Mouse (Mus musculus) MEL (cell line): ENCODE data around the gene Dgke. TPM values are rescaled to one million over a fixed set of nuclear protein-coding genes. Genes with fewer than 3 reads are reported as not detected.
A peak's percentile ranks its signal among the peaks of the same experiment; 100 is the strongest.

ENCODE experiments used
- DNase-seq: peaks from one replicate; pipeline ENCODE4 v3.0.0; 2011; ENCODE audit warnings: low read depth, low spot score
- H3K27ac ChIP-seq: 2 replicates; pipeline ENCODE4 v1.5.1; 2012; ENCODE audit warnings: low read depth, mild to moderate bottlenecking, control low read depth, low read length, moderate library complexity; ENCODE audit not compliant: control insufficient read depth
- H3K27me3 ChIP-seq, 2 experiments: fragments of 150-350 bp in 1 of 2; sonication (generic) in 1 of 2; 2 replicates each; pipeline ENCODE4 v1.6.1; 2012; ENCODE audit warnings: low read length in 2 of 2, mild to moderate bottlenecking in 2 of 2, improper control_type of control experiment in 1 of 2, moderate library complexity in 1 of 2; ENCODE audit not compliant: insufficient read depth in 2 of 2, control insufficient read depth in 1 of 2
- H3K36me3 ChIP-seq, 2 experiments: 2 replicates each; pipeline ENCODE4 v1.6.1; 2012 to 2014; ENCODE audit warnings: low read length in 2 of 2, improper control_type of control experiment in 1 of 2, inconsistent platforms in 1 of 2, mild to moderate bottlenecking in 1 of 2; ENCODE audit not compliant: insufficient read depth in 2 of 2, control insufficient read depth in 1 of 2
- H3K4me1 ChIP-seq, 2 experiments: fragments of 150-350 bp in 1 of 2; sonication (generic) in 1 of 2; 2 replicates each; pipeline ENCODE4 v1.6.1; 2012; ENCODE audit warnings: low read length in 2 of 2, improper control_type of control experiment in 1 of 2, mild to moderate bottlenecking in 1 of 2; ENCODE audit not compliant: insufficient read depth in 2 of 2, control insufficient read depth in 1 of 2
- H3K4me3 ChIP-seq, 2 experiments: fragments of 150-350 bp in 1 of 2; sonication (generic) in 1 of 2; 2 replicates each; pipeline ENCODE4 v1.5.1; 2012; ENCODE audit warnings: low read depth in 2 of 2, low read length in 2 of 2, mild to moderate bottlenecking in 2 of 2, moderate library complexity in 2 of 2, control low read depth in 1 of 2, improper control_type of control experiment in 1 of 2; ENCODE audit not compliant: control insufficient read depth in 1 of 2, insufficient read depth in 1 of 2
- H3K79me2 ChIP-seq: 2 replicates; pipeline ENCODE4 v1.6.1; 2012; ENCODE audit warnings: mild to moderate bottlenecking, low read length, moderate library complexity; ENCODE audit not compliant: control insufficient read depth, poor library complexity, insufficient read depth
- H3K9ac ChIP-seq: 2 replicates; pipeline ENCODE4 v1.6.1; 2012; ENCODE audit warnings: low read depth, mild to moderate bottlenecking, control low read depth, low read length, moderate library complexity; ENCODE audit not compliant: control insufficient read depth, poor library complexity, severe bottlenecking
- H3K9me3 ChIP-seq: fragments of 150-350 bp; sonication (generic); replicated peaks from 2 replicates; pipeline ENCODE4 v1.6.1; 2012; ENCODE audit warnings: mild to moderate bottlenecking, low read length, improper control_type of control experiment, moderate library complexity; ENCODE audit not compliant: insufficient read depth
- CTCF ChIP-seq, 3 experiments: IDR thresholded peaks in 2 of 3; conservative IDR thresholded peaks in 1 of 3; 2 replicates each; pipeline ENCODE4 v1.5.1; 2011 to 2012; ENCODE audit warnings: low read length in 3 of 3, low read depth in 2 of 3, mild to moderate bottlenecking in 2 of 3, improper control_type of control experiment in 1 of 3, inconsistent platforms in 1 of 3, mixed read lengths in 1 of 3, moderate library complexity in 1 of 3; ENCODE audit not compliant: control insufficient read depth in 1 of 3, insufficient read depth in 1 of 3, poor library complexity in 1 of 3, severe bottlenecking in 1 of 3
- EP300 ChIP-seq, 2 experiments: IDR thresholded peaks; 2 replicates each; pipeline ENCODE4 v1.6.1; 2011; ENCODE audit warnings: improper control_type of control experiment in 2 of 2, low read length in 2 of 2, low read depth in 1 of 2, mild to moderate bottlenecking in 1 of 2
- GABPA ChIP-seq: IDR thresholded peaks from 2 replicates; pipeline ENCODE4 v1.6.1; 2012; ENCODE audit warnings: low read depth, mild to moderate bottlenecking, inconsistent platforms, low read length, improper control_type of control experiment, moderate library complexity
- KAT2A ChIP-seq: conservative IDR thresholded peaks from 2 replicates; pipeline ENCODE4 v1.6.1; 2012; ENCODE audit warnings: low read depth, low read length, improper control_type of control experiment, inconsistent platforms
- MEF2A ChIP-seq: IDR thresholded peaks from 2 replicates; pipeline ENCODE4 v1.6.1; 2014; ENCODE audit warnings: low read depth, mild to moderate bottlenecking, inconsistent platforms, low read length, improper control_type of control experiment; ENCODE audit not compliant: poor library complexity, insufficient replicate concordance, severe bottlenecking; ENCODE audit errors: extremely low read depth
- MYB ChIP-seq: IDR thresholded peaks from 2 replicates; pipeline ENCODE4 v1.6.1; 2011; ENCODE audit warnings: mild to moderate bottlenecking, low read depth, low read length, improper control_type of control experiment
- POLR2A ChIP-seq, 2 experiments: IDR thresholded peaks; 2 replicates each; pipeline ENCODE4 v1.6.1; 2011 to 2012; ENCODE audit warnings: low read length in 2 of 2, mild to moderate bottlenecking in 2 of 2, control low read depth in 1 of 2, improper control_type of control experiment in 1 of 2, low read depth in 1 of 2, moderate library complexity in 1 of 2; ENCODE audit not compliant: control insufficient read depth in 1 of 2, insufficient read depth in 1 of 2, poor library complexity in 1 of 2
- RAD21 ChIP-seq: IDR thresholded peaks from 2 replicates; pipeline ENCODE4 v1.6.1; 2011; ENCODE audit warnings: mild to moderate bottlenecking, low read depth, low read length, improper control_type of control experiment
- SMC3 ChIP-seq: IDR thresholded peaks from 2 replicates; pipeline ENCODE4 v1.6.1; 2011; ENCODE audit warnings: low read depth, low read length, improper control_type of control experiment
- TBP ChIP-seq: IDR thresholded peaks from 2 replicates; pipeline ENCODE4 v1.8.0; 2011; ENCODE audit warnings: low read depth, low read length, improper control_type of control experiment
- UBTF ChIP-seq: IDR thresholded peaks from 2 replicates; pipeline ENCODE4 v1.6.1; 2012; ENCODE audit warnings: low read depth, mild to moderate bottlenecking, inconsistent platforms, low read length, improper control_type of control experiment, moderate library complexity, borderline replicate concordance; ENCODE audit not compliant: insufficient read depth
- polyA plus RNA-seq, 2 experiments: library from polyadenylated mRNA; stranded (reverse) in 1 of 2; unstranded in 1 of 2; fragments of >175 nt in 1 of 2; fragments of >200 nt in 1 of 2; gene quantifications; 2 replicates each; pipeline versions ENCODE4 v1.2.1 to v1.2.4; 2012; ENCODE audit warnings: low replicate concordance in 2 of 2, low read depth in 1 of 2; ENCODE audit not compliant: insufficient read length in 2 of 2, insufficient read depth in 1 of 2, missing spikeins in 1 of 2
- total RNA-seq: library from RNA; depleted of rRNA; stranded (reverse); fragments of 300-350 nt; gene quantifications from 2 replicates; pipeline ENCODE4 v1.2.3, GENCODE M21; 2012

Gene Dgke
- total and polyA plus RNA-seq, 3 experiments: 5.2 to 6.4 TPM; not detected in 1

- H3K36me3 ChIP-seq: peaks cover 3 to 19% of the 10 kb centered on the region in 2 experiments
- H3K4me1 ChIP-seq: peaks cover 6 to 22% of the 10 kb centered on the region in 2 experiments
- no peak for TF ChIP-seq GABPA
- TF ChIP-seq TBP: no peak
- TF ChIP-seq CTCF (IDR thresholded peaks at IDR 0.05 in 2 of 3, conservative IDR thresholded peaks at IDR 0.05 in 1 of 3; ENCODE audit: control insufficient read depth in 1 of 3, insufficient read depth in 1 of 3, low read depth in 2 of 3, low read length in 3 of 3, poor library complexity in 1 of 3, severe bottlenecking in 1 of 3): no peak
- TF ChIP-seq POLR2A (IDR thresholded peaks at IDR 0.05; ENCODE audit: control insufficient read depth in 1 of 2, insufficient read depth in 1 of 2, low read depth in 1 of 2, low read length in 2 of 2, poor library complexity in 1 of 2): no peak
- no peak for TF ChIP-seq KAT2A
- no peak for TF ChIP-seq EP300 (IDR thresholded peaks at IDR 0.05; ENCODE audit: low read depth in 1 of 2, low read length in 2 of 2)
- TF ChIP-seq, all 39 proteins: peak for 0
- H3K4me3 ChIP-seq: no peak overlapping the region
- no peaks in the 10 kb centered on the region for H3K79me2 ChIP-seq
- H3K27me3 ChIP-seq: no peaks in the 10 kb centered on the region
- H3K9me3 ChIP-seq: no peaks in the 10 kb centered on the region
- DNase-seq: no peak
- H3K9ac ChIP-seq: no peak overlapping the region
- H3K27ac ChIP-seq: no peak overlapping the region
Measured at GRCm38 (mm10) chr11:88993186-88993585, 73.5 kb downstream of the Dgke start.

GRCm38 (mm10) chr11:88989530-88989929 lies 77.1 kb downstream of the Dgke start:
- Histone ChIP-seq H3K27me3 (no peaks in the 10 kb centered on the region), H3K36me3 (peaks cover 3 to 8% of the 10 kb centered on the region in 2 experiments)
- TF ChIP-seq MEF2A: no peak
- no peak for TF ChIP-seq UBTF
- peak; percentile 48 for TF ChIP-seq RAD21
- peak; percentile 38; the same call in 1 of the 2 replicates for TF ChIP-seq SMC3
- peak; percentile 11 to 49 (median 15); a peak in 2 of 6 replicates for TF ChIP-seq CTCF (IDR thresholded peaks at IDR 0.05 in 2 of 3, conservative IDR thresholded peaks at IDR 0.05 in 1 of 3; ENCODE audit: control insufficient read depth in 1 of 3, insufficient read depth in 1 of 3, low read depth in 2 of 3, low read length in 3 of 3, poor library complexity in 1 of 3, severe bottlenecking in 1 of 3)
- TF ChIP-seq, all 39 proteins: peak for 3
- DNase-seq: peak; percentile 68
- H3K27ac ChIP-seq: no peak overlapping the region
- H3K4me1 ChIP-seq: peaks cover 0 to 9% of the 10 kb centered on the region in 2 experiments; a peak in 3 of 4 replicates
- H3K9me3 ChIP-seq: no peaks in the 10 kb centered on the region
- no peak overlapping the region for H3K4me3 ChIP-seq
- no peaks in the 10 kb centered on the region for H3K79me2 ChIP-seq
- no peak overlapping the region for H3K9ac ChIP-seq

- peaks cover 0 to 3% of the 10 kb centered on the region in 2 experiments; a peak in 2 of 4 replicates for H3K4me1 ChIP-seq
- TF ChIP-seq CTCF (IDR thresholded peaks at IDR 0.05 in 2 of 3, conservative IDR thresholded peaks at IDR 0.05 in 1 of 3; ENCODE audit: control insufficient read depth in 1 of 3, insufficient read depth in 1 of 3, low read depth in 2 of 3, low read length in 3 of 3, poor library complexity in 1 of 3, severe bottlenecking in 1 of 3) (0 out of 6 replicates have a peak, but pooled peaks of 1 of the 3 experiments have one; percentile 1), MYB (no peak)
- H3K4me3 ChIP-seq: no peak overlapping the region
- H3K27me3 ChIP-seq: no peaks in the 10 kb centered on the region
- no peaks in the 10 kb centered on the region for H3K9me3 ChIP-seq
- H3K9ac ChIP-seq: no peak overlapping the region
- H3K27ac ChIP-seq: no peak overlapping the region
- peaks cover 2 to 3% of the 10 kb centered on the region in 2 experiments; a peak in 3 of 4 replicates for H3K36me3 ChIP-seq
- no peak for DNase-seq
- H3K79me2 ChIP-seq: no peaks in the 10 kb centered on the region
Measured at GRCm38 (mm10) chr11:88988956-88989355, 77.7 kb downstream of the Dgke start.
